Mouse (Mus musculus): ENCODE measurements at regions not wholly inside any gene's neighbourhood (a gene's known extent, or its start where the extent isn't known, plus 50 kb on each side); places are given as distances from the start of the nearest gene placed in this dataset.

- H3K4me3 ChIP-seq (ENCODE audit: extremely low read depth, insufficient read depth, insufficient read length) = no peak overlapping the region
- WGBS = 69% methylated on average over 8 of the region's 8 CpGs
- DNase-seq (ENCODE audit: low read depth in 1 of 2, low spot score in 2 of 2) = no peak
- no peak for TF ChIP-seq POLR2A (IDR thresholded peaks at IDR 0.05; ENCODE audit: low read depth, low read length)
- no peak for TF ChIP-seq CTCF (IDR thresholded peaks at IDR 0.05; ENCODE audit: extremely low read depth, insufficient read depth, insufficient read length, insufficient replicate concordance)
- no peaks in the 10 kb centered on the region for H3K4me1 ChIP-seq (ENCODE audit: control insufficient read depth, insufficient read depth, insufficient read length)
- no peaks in the 10 kb centered on the region for H3K36me3 ChIP-seq (ENCODE audit: control insufficient read depth, insufficient read depth, low read length)
- H3K27ac ChIP-seq (ENCODE audit: insufficient read depth, low read length) = no peak overlapping the region
- H3K27me3 ChIP-seq (ENCODE audit: control insufficient read depth, insufficient read depth, low read length) = no peaks in the 10 kb centered on the region
Measured at GRCm38 (mm10) chr16:12516834-12517685, 533.1 kb downstream of the Shisa9 start.

DNA sequence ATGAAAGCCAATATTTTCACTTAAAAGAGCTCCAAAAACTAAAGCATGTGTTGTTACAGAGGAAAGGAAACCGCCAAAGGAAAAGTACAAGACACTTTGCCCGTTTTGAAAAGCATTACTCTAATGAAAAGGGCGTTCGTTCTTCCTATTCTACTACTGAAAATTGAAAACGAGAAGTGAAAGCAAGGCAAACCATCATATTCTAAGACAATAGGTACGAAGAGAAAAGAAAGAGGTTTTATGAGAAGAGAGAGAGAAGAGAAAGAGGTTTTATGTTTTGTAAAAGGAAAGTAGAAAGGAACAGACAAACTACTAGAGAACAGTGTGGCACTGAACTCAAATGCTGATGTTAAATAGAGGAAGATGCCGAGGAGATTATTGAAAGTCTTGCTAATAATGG lies 534.4 kb downstream of the Shisa9 start:
- WGBS = 67% methylated on average over 7 of the region's 7 CpGs
- Histone ChIP-seq H3K27ac (ENCODE audit: insufficient read depth, low read length) (no peak overlapping the region), H3K27me3 (ENCODE audit: control insufficient read depth, insufficient read depth, low read length) (no peaks in the 10 kb centered on the region), H3K4me3 (ENCODE audit: extremely low read depth, insufficient read depth, insufficient read length) (no peak overlapping the region), H3K36me3 (ENCODE audit: control insufficient read depth, insufficient read depth, low read length) (no peaks in the 10 kb centered on the region), H3K4me1 (ENCODE audit: control insufficient read depth, insufficient read depth, insufficient read length) (no peaks in the 10 kb centered on the region)
- DNase-seq (ENCODE audit: low read depth in 1 of 2, low spot score in 2 of 2) = no peak
- TF ChIP-seq POLR2A (IDR thresholded peaks at IDR 0.05; ENCODE audit: low read depth, low read length) (no peak), CTCF (IDR thresholded peaks at IDR 0.05; ENCODE audit: extremely low read depth, insufficient read depth, insufficient read length, insufficient replicate concordance) (no peak)

DNA sequence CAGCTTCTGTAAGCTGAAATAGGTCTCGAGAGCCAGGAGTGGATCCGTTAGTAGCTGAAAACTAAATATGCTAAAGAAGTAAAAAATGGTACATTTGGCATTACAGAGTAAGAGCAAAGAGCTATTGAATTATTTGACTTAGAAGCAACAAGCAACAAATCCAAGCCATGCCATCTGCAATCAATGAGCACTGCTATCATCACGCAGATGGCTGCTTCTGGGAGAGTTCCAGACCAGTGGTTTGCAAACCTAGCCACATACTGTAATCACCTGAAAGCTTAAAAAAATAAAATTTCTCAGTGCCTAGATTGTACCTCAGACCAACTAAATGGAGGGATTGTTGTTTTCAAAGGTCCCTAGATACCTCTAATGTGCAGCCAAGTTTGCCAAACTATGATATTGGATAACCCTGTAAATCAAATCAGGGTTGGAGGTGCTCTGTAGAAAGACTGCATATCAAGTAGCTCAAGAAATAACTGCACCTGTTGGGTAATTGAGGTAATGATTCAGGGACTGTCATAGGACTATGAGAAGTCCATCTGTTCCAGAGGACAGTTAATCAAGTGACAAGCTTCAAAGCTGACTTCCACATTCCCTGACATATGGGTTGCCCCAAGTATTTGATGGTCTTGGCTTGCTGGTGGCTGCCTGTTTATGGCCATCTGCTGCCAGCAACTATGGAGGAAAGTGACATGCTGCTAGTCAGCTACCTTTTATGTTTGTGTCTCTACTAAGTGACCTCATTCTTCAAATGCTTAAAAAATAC lies 538.0 kb downstream of the Shisa9 start:
- Histone ChIP-seq H3K27me3 (ENCODE audit: control insufficient read depth, insufficient read depth, low read length) (no peaks in the 10 kb centered on the region), H3K27ac (ENCODE audit: insufficient read depth, low read length) (no peak overlapping the region), H3K36me3 (ENCODE audit: control insufficient read depth, insufficient read depth, low read length) (no peaks in the 10 kb centered on the region), H3K4me1 (ENCODE audit: control insufficient read depth, insufficient read depth, insufficient read length) (no peaks in the 10 kb centered on the region), H3K4me3 (ENCODE audit: extremely low read depth, insufficient read depth, insufficient read length) (no peak overlapping the region)
- TF ChIP-seq CTCF (IDR thresholded peaks at IDR 0.05; ENCODE audit: extremely low read depth, insufficient read depth, insufficient read length, insufficient replicate concordance) (no peak), POLR2A (IDR thresholded peaks at IDR 0.05; ENCODE audit: low read depth, low read length) (no peak)
- DNase-seq (ENCODE audit: low read depth in 1 of 2, low spot score in 2 of 2) = no peak
- WGBS = 82% methylated on average over 3 of the region's 3 CpGs

DNA sequence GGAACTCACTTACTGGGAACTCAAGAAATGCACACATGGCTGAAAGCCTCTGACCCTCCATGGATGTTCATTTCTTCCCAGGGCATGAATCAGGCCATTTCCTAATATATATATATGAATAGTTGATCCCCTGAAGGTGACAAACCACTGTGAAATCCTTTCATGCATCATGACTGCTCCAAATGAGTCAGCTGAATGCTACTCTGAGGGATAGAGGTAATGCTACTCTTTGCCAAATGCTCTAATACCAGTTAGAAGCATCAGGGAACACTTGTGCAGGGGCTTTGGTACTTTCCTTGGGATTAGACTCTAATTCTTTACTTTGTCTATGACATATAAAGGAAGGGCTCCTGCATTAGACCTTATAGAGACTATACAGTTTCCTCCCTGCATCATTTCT lies 561.0 kb upstream of the Ercc4 start:
- no peak for DNase-seq (ENCODE audit: low read depth in 1 of 2, low spot score in 2 of 2)
- Histone ChIP-seq H3K4me3 (ENCODE audit: extremely low read depth, insufficient read depth, insufficient read length) (no peak overlapping the region), H3K27ac (ENCODE audit: insufficient read depth, low read length) (no peak overlapping the region), H3K27me3 (ENCODE audit: control insufficient read depth, insufficient read depth, low read length) (no peaks in the 10 kb centered on the region), H3K36me3 (ENCODE audit: control insufficient read depth, insufficient read depth, low read length) (no peaks in the 10 kb centered on the region), H3K4me1 (ENCODE audit: control insufficient read depth, insufficient read depth, insufficient read length) (no peaks in the 10 kb centered on the region)
- TF ChIP-seq CTCF (IDR thresholded peaks at IDR 0.05; ENCODE audit: extremely low read depth, insufficient read depth, insufficient read length, insufficient replicate concordance) = no peak
- no peak for TF ChIP-seq POLR2A (IDR thresholded peaks at IDR 0.05; ENCODE audit: low read depth, low read length)

DNA sequence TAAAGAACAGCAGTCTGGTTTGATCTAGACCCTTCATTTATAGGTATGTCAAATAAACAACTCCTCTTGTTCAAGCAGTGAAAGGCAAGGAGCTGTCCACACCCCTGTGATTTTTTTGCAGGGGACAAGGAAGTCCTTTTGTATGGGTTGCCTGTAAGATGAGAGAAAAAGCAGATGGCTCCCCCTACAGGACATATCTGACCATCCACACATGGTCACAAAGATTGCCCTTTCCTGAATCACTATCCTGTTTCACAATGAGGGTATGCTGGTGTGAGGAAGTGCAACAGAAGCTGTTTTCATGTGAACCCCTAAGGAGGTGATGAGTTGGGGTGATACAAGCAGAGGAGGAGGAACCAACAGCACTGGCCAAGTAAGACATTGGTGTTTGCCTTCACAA lies 520.6 kb upstream of the Ercc4 start:
- DNase-seq (ENCODE audit: low read depth in 1 of 2, low spot score in 2 of 2) = no peak
- no peak overlapping the region for H3K27ac ChIP-seq (ENCODE audit: insufficient read depth, low read length)
- no peaks in the 10 kb centered on the region for H3K4me1 ChIP-seq (ENCODE audit: control insufficient read depth, insufficient read depth, insufficient read length)
- TF ChIP-seq POLR2A (IDR thresholded peaks at IDR 0.05; ENCODE audit: low read depth, low read length) = no peak
- TF ChIP-seq CTCF (IDR thresholded peaks at IDR 0.05; ENCODE audit: extremely low read depth, insufficient read depth, insufficient read length, insufficient replicate concordance) = no peak
- no peak overlapping the region for H3K4me3 ChIP-seq (ENCODE audit: extremely low read depth, insufficient read depth, insufficient read length)
- no peaks in the 10 kb centered on the region for H3K36me3 ChIP-seq (ENCODE audit: control insufficient read depth, insufficient read depth, low read length)
- no peaks in the 10 kb centered on the region for H3K27me3 ChIP-seq (ENCODE audit: control insufficient read depth, insufficient read depth, low read length)

- Histone ChIP-seq H3K36me3 (ENCODE audit: control insufficient read depth, insufficient read depth, low read length) (no peaks in the 10 kb centered on the region), H3K4me1 (ENCODE audit: control insufficient read depth, insufficient read depth, insufficient read length) (no peaks in the 10 kb centered on the region), H3K27ac (ENCODE audit: insufficient read depth, low read length) (no peak overlapping the region), H3K4me3 (ENCODE audit: extremely low read depth, insufficient read depth, insufficient read length) (no peak overlapping the region), H3K27me3 (ENCODE audit: control insufficient read depth, insufficient read depth, low read length) (no peaks in the 10 kb centered on the region)
- 70% methylated on average over 6 of the region's 6 CpGs for WGBS
- no peak for DNase-seq (ENCODE audit: low read depth in 1 of 2, low spot score in 2 of 2)
- TF ChIP-seq CTCF (IDR thresholded peaks at IDR 0.05; ENCODE audit: extremely low read depth, insufficient read depth, insufficient read length, insufficient replicate concordance) (no peak), POLR2A (IDR thresholded peaks at IDR 0.05; ENCODE audit: low read depth, low read length) (no peak)
Measured at GRCm38 (mm10) chr16:12608259-12608658, 501.2 kb upstream of the Ercc4 start.

- TF ChIP-seq POLR2A (IDR thresholded peaks at IDR 0.05; ENCODE audit: low read depth, low read length) (no peak), CTCF (IDR thresholded peaks at IDR 0.05; ENCODE audit: extremely low read depth, insufficient read depth, insufficient read length, insufficient replicate concordance) (no peak)
- no peak for DNase-seq (ENCODE audit: low read depth in 1 of 2, low spot score in 2 of 2)
- H3K4me3 ChIP-seq (ENCODE audit: extremely low read depth, insufficient read depth, insufficient read length) = no peak overlapping the region
- H3K4me1 ChIP-seq (ENCODE audit: control insufficient read depth, insufficient read depth, insufficient read length) = no peaks in the 10 kb centered on the region
- no peak overlapping the region for H3K27ac ChIP-seq (ENCODE audit: insufficient read depth, low read length)
- no peaks in the 10 kb centered on the region for H3K27me3 ChIP-seq (ENCODE audit: control insufficient read depth, insufficient read depth, low read length)
- WGBS = 65% methylated on average over 1 of the region's 1 CpGs
- no peaks in the 10 kb centered on the region for H3K36me3 ChIP-seq (ENCODE audit: control insufficient read depth, insufficient read depth, low read length)
Measured at GRCm38 (mm10) chr16:12611106-12611505, 498.4 kb upstream of the Ercc4 start.
